In the genomic region with DNA sequence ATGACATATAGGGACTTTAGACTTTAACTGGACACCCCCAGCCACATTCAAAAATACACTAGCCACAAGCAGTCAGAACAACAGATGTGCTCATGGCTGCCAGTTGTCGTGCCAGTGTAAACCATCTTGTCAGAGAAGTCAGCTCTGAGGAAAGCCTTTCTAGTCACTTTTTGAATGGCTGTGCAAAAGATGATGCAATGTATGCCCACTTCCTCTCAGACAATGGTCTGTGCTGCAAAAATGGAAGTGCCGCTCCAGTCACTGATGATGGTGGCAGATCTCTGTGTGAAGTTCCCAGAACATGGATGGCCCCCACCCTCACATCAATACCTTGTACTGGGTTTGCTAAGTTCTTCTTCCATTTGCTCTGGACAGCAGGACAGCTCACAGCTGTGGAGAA, we compare ENCODE assay signal across 24 mouse cellular contexts. TPM values are rescaled to one million over a fixed set of nuclear protein-coding genes. Genes with fewer than 3 reads are reported as not detected.
DNase-seq lines count a peak whose midpoint lies in the region; ATAC-seq and TF ChIP-seq lines count a peak whose summit lies in the region.
"Had no signal": no experiment of that assay in that cellular context is flagged by ENCODE, and none has a peak within 500 bp of the region (broad histone marks: within the 10 kb centered on the region; RNA-seq: fewer than 3 reads in every experiment).

No protein-coding gene starts in this region.

- H3K27me3 ChIP-seq in myocyte (ENCODE audit: control insufficient read depth, insufficient read depth, insufficient read length), result no peaks in the 10 kb centered on the region
- H3K27me3 ChIP-seq in forebrain, embryonic 16.5 days (replicated peaks; ENCODE audit: control insufficient read depth, insufficient read depth, low read length), result peaks cover 13% of the 10 kb centered on the region; the same call in 1 of the 2 replicates

- no peak overlapping the region for H3K4me3 ChIP-seq in bone marrow macrophage, adult 2 months (ENCODE audit: insufficient read depth, low read length)
- H3K4me3 ChIP-seq in macrophage (ENCODE audit: inconsistent target), result no peak overlapping the region
- H3K4me3 ChIP-seq in myocyte, result no peak overlapping the region
- H3K4me3 ChIP-seq in layer of hippocampus, adult 2 months, result no peak overlapping the region
- H3K4me3 ChIP-seq in forebrain, embryonic 16.5 days (replicated peaks; ENCODE audit: low read length), result no peak overlapping the region
- H3K4me3 ChIP-seq: embryonic facial prominence, embryonic 10.5 days; heart, embryonic 15.5 days; hindbrain, embryonic 15.5 days had no signal

- peak; percentile 31 for DNase-seq in A20 (ENCODE audit: low read depth, low spot score)
- no peak for DNase-seq in adrenal gland, adult 2 months
- DNase-seq in layer of hippocampus, adult 2 months (ENCODE audit: low spot score in 2 of 2), result no peak
- DNase-seq in cerebellum, postnatal 36 days, result no peak
- DNase-seq: adrenal gland, postnatal 25 days; B cell, adult 2 months; cerebellum, adult 8-10 months; cerebellum, postnatal 14 days; gastrocnemius, postnatal 36 days; heart, adult 18-20 months; heart, postnatal 14 days had no signal

- TF ChIP-seq POLR2A in bone marrow macrophage, adult 2 months (IDR thresholded peaks at IDR 0.05; ENCODE audit: borderline replicate concordance, low read depth, low read length), result no peak
- TF ChIP-seq POLR2A in myocyte (IDR thresholded peaks at IDR 0.05; ENCODE audit: insufficient read length, low read depth), result no peak

- no peaks in the 10 kb centered on the region for H3K79me2 ChIP-seq in macrophage (ENCODE audit: inconsistent target)
- H3K79me2 ChIP-seq in myocyte (ENCODE audit: control insufficient read depth, insufficient read depth), result no peaks in the 10 kb centered on the region

- 4% methylated on average over 2 of the region's 2 CpGs for whole genome bisulfite sequencing in macrophage (ENCODE audit: missing documents)
- 90% methylated on average over 2 of the region's 2 CpGs for WGBS in forebrain, embryonic 16.5 days

- no peak for TF ChIP-seq CTCF in bone marrow macrophage, adult 2 months (IDR thresholded peaks at IDR 0.05; ENCODE audit: low read depth, low read length)
- TF ChIP-seq CTCF in layer of hippocampus, adult 2 months (conservative IDR thresholded peaks at IDR 0.05), result no peak

- H3ac ChIP-seq in myocyte (ENCODE audit: control insufficient read depth, insufficient read length), result no peak overlapping the region

- peak overlapping the region; percentile 34 for H3K4me2 ChIP-seq in myocyte (ENCODE audit: low read depth)
- H3K4me2 ChIP-seq in forebrain, embryonic 16.5 days (ENCODE audit: low read length), result no peak overlapping the region
- H3K4me2 ChIP-seq: heart, embryonic 11.5 days; heart, embryonic 15.5 days; hindbrain, embryonic 15.5 days had no signal

- ATAC-seq in forebrain, embryonic 16.5 days, result no peak
- ATAC-seq: activated CD4-positive, CD25-positive, alpha-beta regulatory T cell, adult 4 months; CD4-positive, CD25-positive, alpha-beta regulatory T cell, adult 4 months; forebrain, embryonic 14.5 days; intestine, postnatal 0 days; Patski had no signal

- no peak overlapping the region for H3K9ac ChIP-seq in forebrain, embryonic 16.5 days (replicated peaks; ENCODE audit: low read depth, low read length)
- H3K9ac ChIP-seq: heart, embryonic 15.5 days; hindbrain, embryonic 15.5 days had no signal

- peak overlapping the region; percentile 43 for H3K27ac ChIP-seq in bone marrow macrophage, adult 2 months (ENCODE audit: insufficient read depth, low read depth, low read length)
- peak overlapping the region; percentile 63 for H3K27ac ChIP-seq in macrophage
- no peak overlapping the region for H3K27ac ChIP-seq in layer of hippocampus, adult 2 months
- H3K27ac ChIP-seq in forebrain, embryonic 16.5 days (ENCODE audit: low read length), result no peak overlapping the region
- H3K27ac ChIP-seq: embryonic facial prominence, embryonic 10.5 days; heart, embryonic 15.5 days; hindbrain, embryonic 15.5 days had no signal

- no peaks in the 10 kb centered on the region for H3K36me3 ChIP-seq in macrophage (ENCODE audit: inconsistent target)
- no peaks in the 10 kb centered on the region for H3K36me3 ChIP-seq in myocyte (ENCODE audit: control insufficient read depth, insufficient read depth)
- H3K36me3 ChIP-seq in forebrain, embryonic 16.5 days (ENCODE audit: control insufficient read depth, insufficient read depth), result no peaks in the 10 kb centered on the region
- H3K36me3 ChIP-seq: embryonic facial prominence, embryonic 10.5 days; heart, embryonic 15.5 days; hindbrain, embryonic 15.5 days had no signal

- peaks cover 15% of the 10 kb centered on the region for H3K4me1 ChIP-seq in bone marrow macrophage, adult 2 months (ENCODE audit: control insufficient read depth, insufficient read depth, low read length)
- H3K4me1 ChIP-seq in forebrain, embryonic 16.5 days (replicated peaks; ENCODE audit: control insufficient read depth, insufficient read depth, low read length), result no peaks in the 10 kb centered on the region
- H3K4me1 ChIP-seq: embryonic facial prominence, embryonic 10.5 days; heart, embryonic 15.5 days; hindbrain, embryonic 15.5 days had no signal

- H3K9me3 ChIP-seq in forebrain, embryonic 16.5 days (ENCODE audit: control insufficient read depth, low read length), result no peaks in the 10 kb centered on the region
- H3K9me3 ChIP-seq: embryonic facial prominence, embryonic 10.5 days; heart, embryonic 15.5 days; hindbrain, embryonic 15.5 days had no signal

TF ChIP-seq in myocyte, 11 proteins besides CTCF, POLR2A, EP300 and RAD21:
- no peak for TF ChIP-seq SRF (IDR thresholded peaks at IDR 0.05; ENCODE audit: control insufficient read depth, insufficient read length, low read depth)
- TF ChIP-seq E2F4 (IDR thresholded peaks at IDR 0.05; ENCODE audit: insufficient read depth), result no peak
- TF ChIP-seq MYOD1 (IDR thresholded peaks at IDR 0.05; ENCODE audit: control insufficient read depth in 1 of 3, insufficient read length in 2 of 3, low read depth in 2 of 3), result peak in 2 of 3 experiments; percentile 25 to 58
- 0 out of 2 replicates have a peak, but pooled peaks have one; percentile 29 for TF ChIP-seq CEBPB (IDR thresholded peaks at IDR 0.05; ENCODE audit: insufficient read depth, poor library complexity, severe bottlenecking)
- TF ChIP-seq MYOG (IDR thresholded peaks at IDR 0.05; ENCODE audit: control insufficient read depth in 1 of 3, insufficient read depth in 1 of 3, insufficient read length in 2 of 3, low read depth in 2 of 3), result peak in 2 of 3 experiments; percentile 27 to 32

RNA-seq across cellular contexts. Expression of a gene that starts 6.3 kb away (rescaled TPM):
- polyA plus RNA-seq in bone marrow macrophage, adult 2 months (2012; ENCODE audit: insufficient read depth, insufficient read length, missing spikeins), result 231 and 232 TPM in 2 replicates
- 100 to 1,000 TPM in 14 of 26 experiments, 10 to 100 TPM in 12; 71.9 to 160 (median 106) TPM for total RNA-seq in macrophage (2018; cell fraction: chromatin; rRNA removed)
- 100 to 1,000 TPM; 159 to 284 (median 214) TPM for total RNA-seq in macrophage (2018; cell fraction: cytosol; rRNA removed)
- 100 to 1,000 TPM; 119 to 231 (median 194) TPM for total RNA-seq in macrophage (2018; cell fraction: nucleus; rRNA removed)
- polyA plus RNA-seq in macrophage (2018), result 233 to 282 TPM (median 273 TPM) in 3 replicates
- polyA plus RNA-seq in myocyte (2012; fragmentation: generic; extraction: Trizol), result 44.4 TPM
- 10 to 100 TPM; 52.3 to 62.6 TPM for total RNA-seq in adrenal gland, adult 2 months (2021)
- polyA plus RNA-seq in adrenal gland, adult 2 months (2012; rRNA removed), result 67.8 and 70.8 TPM in 2 replicates
- total RNA-seq in layer of hippocampus, adult 2 months (2021), result 10 to 100 TPM; 39.8 to 41.3 TPM
- polyA plus RNA-seq in forebrain, embryonic 16.5 days (2015; fragmentation: Nextera tagmentation; extraction: Ambion mirVana), result 35.5 and 45.2 TPM in 2 replicates

Comparison
In these comparisons a context has a peak if more than half of its experiments do, and no peak if none do; other contexts are left out.
1. H3K27ac ChIP-seq: peak in bone marrow macrophage, adult 2 months (single experiment) and macrophage (single experiment); none in layer of hippocampus, adult 2 months (single experiment) and forebrain, embryonic 16.5 days (single experiment).